Mouse (Mus musculus) hindbrain, embryonic 15.5 days (tissue): ENCODE data around the gene Baiap2l2. TPM values are rescaled to one million over a fixed set of nuclear protein-coding genes. Genes with fewer than 3 reads are reported as not detected.

Experiments
- ATAC-seq: fragments of 200-750 bp; cut with Nextera tagmentation; 2 replicates; pipeline ENCODE4 v1.8.0; 2017; ENCODE audit warnings: low read depth, moderate number of reproducible peaks, moderate TSS enrichment; ENCODE audit not compliant: low FRiP score
- H3K27ac ChIP-seq: fragments of 300-500 bp; sonication (generic); replicated peaks from 2 replicates; pipeline ENCODE4 v1.5.1; 2015; ENCODE audit warnings: mild to moderate bottlenecking, inconsistent platforms
- H3K27me3 ChIP-seq: fragments of 300-500 bp; sonication (generic); 2 replicates; pipeline ENCODE4 v1.6.1; 2015; ENCODE audit warnings: control low read depth, inconsistent platforms
- H3K36me3 ChIP-seq: fragments of 300-500 bp; sonication (generic); 2 replicates; pipeline ENCODE4 v1.6.1; 2015; ENCODE audit warnings: control low read depth, inconsistent platforms
- H3K4me1 ChIP-seq: fragments of 300-500 bp; sonication (generic); replicated peaks from 2 replicates; pipeline ENCODE4 v1.6.1; 2015; ENCODE audit warnings: control low read depth, inconsistent platforms
- H3K4me2 ChIP-seq: fragments of 300-500 bp; sonication (generic); 2 replicates; pipeline ENCODE4 v1.6.1; 2015; ENCODE audit warnings: moderate library complexity, mild to moderate bottlenecking, inconsistent platforms
- H3K4me3 ChIP-seq: fragments of 300-500 bp; sonication (generic); 2 replicates; pipeline ENCODE4 v1.5.1; 2015; ENCODE audit warnings: mild to moderate bottlenecking, inconsistent platforms
- H3K9ac ChIP-seq: fragments of 300-500 bp; sonication (generic); 2 replicates; pipeline ENCODE4 v1.6.1; 2015; ENCODE audit warnings: inconsistent platforms
- H3K9me3 ChIP-seq: fragments of 300-500 bp; sonication (generic); 2 replicates; pipeline ENCODE4 v1.6.1; 2016; ENCODE audit warnings: control low read depth, inconsistent platforms
- WGBS: fragments of 180-500 bp; shearing (Covaris S2); methylation state at CpG from one replicate; pipeline ENCODE4 v1.1.7; 2015; 5-methylcytosine and 5-hydroxymethylcytosine counted together
- polyA plus RNA-seq: library from polyadenylated mRNA; unstranded; fragments of >200 nt; fragmentation: Nextera tagmentation; extraction: Ambion mirVana; gene quantifications from 2 replicates; pipeline ENCODE4 v1.2.1, GENCODE M21; 2015

Baiap2l2 gene
- polyA plus RNA-seq, 1 experiment from 2014 or later: 4.0 TPM

DNA sequence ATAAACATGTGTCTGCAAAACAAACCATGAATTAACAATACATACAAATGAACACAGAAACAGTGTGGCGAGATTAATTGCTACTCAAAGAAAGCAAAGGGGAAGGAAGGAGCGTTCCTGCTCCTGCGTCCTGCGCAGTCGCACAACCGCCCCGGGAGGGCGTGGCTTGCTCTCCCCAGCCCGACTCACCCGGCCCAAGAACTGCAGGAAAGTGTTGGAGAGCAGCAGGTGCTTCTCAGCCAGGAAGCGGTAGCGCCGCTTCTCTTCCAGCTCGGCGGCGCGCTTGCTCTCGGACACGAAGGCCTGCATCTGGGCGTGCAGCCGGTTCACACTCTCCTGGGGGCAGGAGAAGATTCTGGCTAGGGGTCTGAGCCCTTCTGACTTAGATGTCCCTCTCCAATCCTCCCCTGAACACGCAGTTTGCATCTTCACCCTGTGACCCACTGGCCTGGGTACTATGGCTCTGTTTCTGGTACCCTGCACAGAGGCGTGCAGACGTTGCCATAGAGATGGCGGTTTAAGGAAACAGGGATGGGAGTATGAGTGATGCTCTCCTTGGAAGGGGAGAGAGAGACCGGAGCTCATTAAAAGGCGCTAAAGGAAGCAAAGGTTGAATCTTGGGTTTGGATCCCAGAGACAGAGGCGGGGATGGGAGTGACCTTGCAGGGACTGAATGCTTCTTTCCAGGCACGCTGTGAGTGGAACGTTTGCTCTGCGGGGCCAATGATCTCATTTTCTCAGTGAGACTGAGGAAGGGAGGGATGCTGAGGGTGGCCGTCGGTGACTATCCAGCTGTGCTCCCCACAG is 14.8 kb downstream of the Baiap2l2 start:
- Histone ChIP-seq H3K4me2 (peak overlapping the region; percentile 74), H3K4me3 (peak overlapping the region; percentile 36), H3K9me3 (no peaks in the 10 kb centered on the region), H3K27me3 (no peaks in the 10 kb centered on the region), H3K27ac (0 out of 2 replicates have a peak overlapping the region, but pooled peaks have one; percentile 30), H3K9ac (peak overlapping the region; percentile 5), H3K36me3 (no peaks in the 10 kb centered on the region), H3K4me1 (peaks cover 15% of the 10 kb centered on the region)
- under 1% methylated on average over 33 of the region's 33 CpGs for WGBS
- peak; percentile 88; the same call in 1 of the 2 replicates for ATAC-seq

DNA sequence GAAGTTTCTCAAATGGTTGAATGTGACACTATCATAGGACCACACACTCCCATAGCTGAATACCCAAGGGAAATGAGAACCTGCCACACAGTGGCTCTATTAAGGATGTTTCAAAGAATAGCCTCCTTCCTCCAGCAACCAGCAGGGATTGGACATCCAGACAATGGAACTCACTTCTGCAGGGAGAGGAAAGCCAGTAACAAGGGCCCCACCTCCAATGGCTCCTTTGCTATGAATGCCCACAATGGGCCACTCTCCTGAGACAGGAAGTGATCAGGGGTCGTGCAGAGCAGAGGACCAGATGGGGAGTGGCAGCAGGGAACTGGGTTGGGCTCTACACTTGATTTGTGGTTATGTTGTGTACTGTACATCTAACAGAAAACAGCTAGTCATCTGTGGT is 16.8 kb downstream of the Baiap2l2 start:
- WGBS: 40% methylated on average over 1 of the region's 1 CpGs
- Histone ChIP-seq H3K4me3 (no peak overlapping the region), H3K36me3 (no peaks in the 10 kb centered on the region), H3K9ac (no peak overlapping the region), H3K27ac (no peak overlapping the region), H3K27me3 (peaks cover 4% of the 10 kb centered on the region), H3K4me2 (no peak overlapping the region), H3K9me3 (no peaks in the 10 kb centered on the region), H3K4me1 (peaks cover 15% of the 10 kb centered on the region)
- ATAC-seq: no peak

GRCm38 (mm10) chr15:79265384-79265783 is 20.0 kb downstream of the Baiap2l2 start:
- no peak overlapping the region for H3K9ac ChIP-seq
- H3K27ac ChIP-seq: no peak overlapping the region
- ATAC-seq: no peak
- no peak overlapping the region for H3K4me3 ChIP-seq
- no peaks in the 10 kb centered on the region for H3K9me3 ChIP-seq
- no peaks in the 10 kb centered on the region for H3K36me3 ChIP-seq
- H3K4me2 ChIP-seq: no peak overlapping the region
- 78% methylated on average over 4 of the region's 4 CpGs for whole genome bisulfite sequencing
- H3K27me3 ChIP-seq: peaks cover 28% of the 10 kb centered on the region
- H3K4me1 ChIP-seq: peaks cover 25% of the 10 kb centered on the region

GRCm38 (mm10) chr15:79263726-79264125 is 21.6 kb downstream of the Baiap2l2 start:
- H3K27me3 ChIP-seq: peaks cover 35% of the 10 kb centered on the region
- H3K9ac ChIP-seq: no peak overlapping the region
- H3K4me3 ChIP-seq: no peak overlapping the region
- no peaks in the 10 kb centered on the region for H3K36me3 ChIP-seq
- no peak overlapping the region for H3K27ac ChIP-seq
- no peaks in the 10 kb centered on the region for H3K9me3 ChIP-seq
- H3K4me2 ChIP-seq: no peak overlapping the region
- ATAC-seq: no peak
- H3K4me1 ChIP-seq: peaks cover 20% of the 10 kb centered on the region
- WGBS: 94% methylated on average over 6 of the region's 6 CpGs

GRCm38 (mm10) chr15:79262786-79263309 is 22.5 kb downstream of the Baiap2l2 start:
- Histone ChIP-seq H3K27me3 (peaks cover 35% of the 10 kb centered on the region), H3K4me1 (peaks cover 20% of the 10 kb centered on the region), H3K4me2 (peak overlapping the region; percentile 95), H3K4me3 (no peak overlapping the region), H3K36me3 (no peaks in the 10 kb centered on the region), H3K27ac (no peak overlapping the region), H3K9me3 (no peaks in the 10 kb centered on the region), H3K9ac (no peak overlapping the region)
- no peak for ATAC-seq
- 90% methylated on average over 3 of the region's 3 CpGs for WGBS

DNA sequence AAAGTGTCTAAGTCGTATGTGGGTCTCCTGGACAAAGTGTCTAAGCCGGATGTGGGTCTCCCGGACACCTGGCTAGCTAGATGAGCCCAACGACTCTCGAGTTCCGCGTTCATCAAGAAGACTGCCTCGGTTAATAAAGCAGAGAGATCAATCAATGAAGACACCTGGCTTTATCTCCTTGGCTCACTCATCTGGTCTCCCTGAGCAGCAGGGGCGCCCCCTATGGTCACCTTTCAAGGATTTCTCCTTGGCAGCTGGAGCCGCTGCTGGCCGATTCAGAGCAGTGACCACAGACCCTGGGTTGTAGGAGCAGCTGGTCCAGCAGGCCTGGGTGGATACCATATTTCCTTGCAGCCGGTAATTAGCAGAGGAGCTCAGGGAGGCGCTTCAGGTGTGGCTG is 23.0 kb downstream of the Baiap2l2 start:
- Histone ChIP-seq H3K27ac (no peak overlapping the region), H3K9me3 (no peaks in the 10 kb centered on the region), H3K4me3 (no peak overlapping the region), H3K9ac (no peak overlapping the region), H3K4me2 (peak overlapping the region; percentile 95), H3K4me1 (peaks cover 20% of the 10 kb centered on the region), H3K36me3 (no peaks in the 10 kb centered on the region), H3K27me3 (peaks cover 35% of the 10 kb centered on the region)
- ATAC-seq: no peak
- WGBS: 23% methylated on average over 13 of the region's 13 CpGs

GRCm38 (mm10) chr15:79261757-79262156 is 23.6 kb downstream of the Baiap2l2 start:
- 0% methylated on average over 21 of the region's 28 CpGs for WGBS
- H3K4me1 ChIP-seq: peaks cover 20% of the 10 kb centered on the region
- H3K9ac ChIP-seq: peak overlapping the region; percentile 52
- no peaks in the 10 kb centered on the region for H3K9me3 ChIP-seq
- peak; percentile 60 for ATAC-seq
- no peaks in the 10 kb centered on the region for H3K36me3 ChIP-seq
- H3K4me3 ChIP-seq: peak overlapping the region; percentile 55
- peak overlapping the region; percentile 95 for H3K4me2 ChIP-seq
- H3K27me3 ChIP-seq: peaks cover 35% of the 10 kb centered on the region
- H3K27ac ChIP-seq: no peak overlapping the region

- peaks cover 20% of the 10 kb centered on the region for H3K4me1 ChIP-seq
- H3K27me3 ChIP-seq: peaks cover 35% of the 10 kb centered on the region
- peak overlapping the region; percentile 95 for H3K4me2 ChIP-seq
- no peaks in the 10 kb centered on the region for H3K9me3 ChIP-seq
- no peaks in the 10 kb centered on the region for H3K36me3 ChIP-seq
- H3K27ac ChIP-seq: no peak overlapping the region
- 1% methylated on average over 59 of the region's 62 CpGs for WGBS
- ATAC-seq: peak; percentile 72
- peak overlapping the region; percentile 55 for H3K4me3 ChIP-seq
- peak overlapping the region; percentile 52 for H3K9ac ChIP-seq
Measured at GRCm38 (mm10) chr15:79261095-79261725, 24.1 kb downstream of the Baiap2l2 start.

GRCm38 (mm10) chr15:79258521-79258920 is 26.8 kb downstream of the Baiap2l2 start:
- no peak overlapping the region for H3K4me3 ChIP-seq
- no peaks in the 10 kb centered on the region for H3K9me3 ChIP-seq
- no peak for ATAC-seq
- peaks cover 42% of the 10 kb centered on the region for H3K27me3 ChIP-seq
- H3K4me2 ChIP-seq: no peak overlapping the region
- peaks cover 20% of the 10 kb centered on the region for H3K4me1 ChIP-seq
- 27% methylated on average over 17 of the region's 17 CpGs for WGBS
- H3K36me3 ChIP-seq: no peaks in the 10 kb centered on the region
- H3K27ac ChIP-seq: no peak overlapping the region
- no peak overlapping the region for H3K9ac ChIP-seq

- Histone ChIP-seq H3K4me2 (no peak within 1 kb of the TSS), H3K9ac (no peak within 1 kb of the TSS), H3K27me3 (peaks cover 30% of the 10 kb centered on the region), H3K36me3 (no peaks in the 10 kb centered on the region), H3K4me3 (no peak within 1 kb of the TSS), H3K27ac (no peak within 1 kb of the TSS), H3K9me3 (no peaks in the 10 kb centered on the region), H3K4me1 (peaks cover 15% of the 10 kb centered on the region)
- no peak for ATAC-seq
- WGBS: 54% methylated on average over 3 of the region's 3 CpGs
Measured at GRCm38 (mm10) chr15:79254661-79255060, 30.7 kb downstream of the Baiap2l2 start, which contains the start of gene Slc16a8. Gene Slc16a8 (minus strand): TSS chr15:79254761.

DNA sequence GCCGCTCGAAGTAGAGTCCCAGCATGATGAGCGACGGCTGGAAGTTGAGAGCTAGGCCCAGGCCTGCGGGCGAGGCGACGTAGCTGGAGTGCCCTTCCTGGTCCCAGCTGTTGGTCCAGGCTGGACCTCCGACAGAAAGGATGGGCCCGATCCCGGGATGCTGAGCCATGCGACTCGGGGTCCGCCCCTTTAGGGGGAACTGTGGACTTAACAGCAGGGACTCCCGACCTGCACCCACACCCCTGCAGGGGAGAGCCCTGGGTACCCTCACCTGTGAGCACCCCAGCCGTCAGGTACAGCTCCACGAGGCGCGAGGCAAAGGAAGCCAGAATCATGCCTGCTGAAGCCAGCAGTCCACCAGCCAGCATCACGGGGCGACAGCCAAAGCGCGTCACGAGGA is 32.8 kb downstream of the Baiap2l2 start:
- WGBS: 29% methylated on average over 24 of the region's 24 CpGs

More for the DNA sequence above, 32.8 kb downstream of the Baiap2l2 start:
- Histone ChIP-seq H3K4me3 (peak overlapping the region; percentile 38), H3K9me3 (no peaks in the 10 kb centered on the region), H3K27me3 (peaks cover 30% of the 10 kb centered on the region), H3K4me1 (peaks cover 15% of the 10 kb centered on the region), H3K36me3 (peaks cover 4% of the 10 kb centered on the region; the same call in 1 of the 2 replicates), H3K4me2 (peak overlapping the region; percentile 79), H3K27ac (no peak overlapping the region), H3K9ac (peak overlapping the region; percentile 48)
- peak; percentile 10; the same call in 1 of the 2 replicates for ATAC-seq
